Mouse (Mus musculus) megakaryocyte, adult 5-6 weeks (primary cell): ENCODE measurements around the gene Prss32. TPM values are rescaled to one million over a fixed set of nuclear protein-coding genes. Genes with fewer than 3 reads are reported as not detected.

Experiments used
- total RNA-seq, 2 experiments: library from RNA; stranded (forward) in 1 of 2; stranded (reverse) in 1 of 2; fragments of 153-499, 151-499 nt in 1 of 2; fragments of 221-1000, 200-1000 nt in 1 of 2; gene quantifications; 2 replicates each; pipeline versions ENCODE4 v1.2.3 to v1.2.4; 2015 to 2017

Gene Prss32
- total RNA-seq, 2 experiments from 2014 or later, result not detected

Other genes with a start within 250 kb of the Prss32 start
- gene Zfp13, start 244.4 kb upstream of the Prss32 start, total RNA-seq (2015), result not detected in 2 replicates
- gene Zfp13, start 244.4 kb upstream of the Prss32 start, total RNA-seq (2017), result 0.18 TPM in 1 of 2 replicates, not detected in the other
- gene Zscan10, start 243.0 kb upstream of the Prss32 start, total RNA-seq (2015), result not detected in 2 replicates
- not detected in 2 replicates for gene Zscan10, start 243.0 kb upstream of the Prss32 start, total RNA-seq (2017)
- 22.6 and 32.1 TPM in 2 replicates for gene Mmp25, start 198.6 kb upstream of the Prss32 start, total RNA-seq (2015)
- 14.0 and 19.5 TPM in 2 replicates for gene Mmp25, start 198.6 kb upstream of the Prss32 start, total RNA-seq (2017)
- not detected in 2 replicates for gene Bicdl2, start 183.3 kb upstream of the Prss32 start, total RNA-seq (2015)
- gene Bicdl2, start 183.3 kb upstream of the Prss32 start, total RNA-seq (2017), result 0.45 TPM in 1 of 2 replicates, not detected in the other
- gene Hcfc1r1, start 170.3 kb upstream of the Prss32 start, total RNA-seq (2015), result 67.4 and 97.1 TPM in 2 replicates
- gene Hcfc1r1, start 170.3 kb upstream of the Prss32 start, total RNA-seq (2017), result 38.1 and 52.4 TPM in 2 replicates
- gene Thoc6, start 170.0 kb upstream of the Prss32 start, total RNA-seq (2015), result 26.5 and 26.8 TPM in 2 replicates
- gene Thoc6, start 170.0 kb upstream of the Prss32 start, total RNA-seq (2017), result 38.5 and 45.2 TPM in 2 replicates
- gene Tnfrsf12a, start 166.4 kb upstream of the Prss32 start, total RNA-seq (2015), result 1.8 and 5.8 TPM in 2 replicates
- 5.9 and 7.7 TPM in 2 replicates for gene Tnfrsf12a, start 166.4 kb upstream of the Prss32 start, total RNA-seq (2017)
- gene Cldn6, start 164.6 kb upstream of the Prss32 start, total RNA-seq (2015), result not detected in 2 replicates
- gene Cldn6, start 164.6 kb upstream of the Prss32 start, total RNA-seq (2017), result not detected in 2 replicates
- gene Cldn9, start 159.8 kb upstream of the Prss32 start, total RNA-seq (2015), result not detected in 2 replicates
- not detected in 2 replicates for gene Cldn9, start 159.8 kb upstream of the Prss32 start, total RNA-seq (2017)
- not detected in 2 replicates for gene 1520401A03Rik, start 121.1 kb upstream of the Prss32 start, total RNA-seq (2015)
- gene 1520401A03Rik, start 121.1 kb upstream of the Prss32 start, total RNA-seq (2017), result not detected in 2 replicates
- gene Pkmyt1, start 117.5 kb upstream of the Prss32 start, total RNA-seq (2015), result 31.1 and 32.2 TPM in 2 replicates
- 15.9 and 16.6 TPM in 2 replicates for gene Pkmyt1, start 117.5 kb upstream of the Prss32 start, total RNA-seq (2017)
- gene Paqr4, start 103.0 kb upstream of the Prss32 start, total RNA-seq (2015), result 3.3 and 4.1 TPM in 2 replicates
- gene Paqr4, start 103.0 kb upstream of the Prss32 start, total RNA-seq (2017), result 7.6 and 10.1 TPM in 2 replicates
- not detected in 2 replicates for gene Kremen2, start 98.0 kb upstream of the Prss32 start, total RNA-seq (2015)
- not detected in 2 replicates for gene Kremen2, start 98.0 kb upstream of the Prss32 start, total RNA-seq (2017)
- gene Flywch1, start 72.3 kb upstream of the Prss32 start, total RNA-seq (2015), result 3.1 and 3.7 TPM in 2 replicates
- 7.7 and 12.0 TPM in 2 replicates for gene Flywch1, start 72.3 kb upstream of the Prss32 start, total RNA-seq (2017)
- 0.66 TPM in 1 of 2 replicates, not detected in the other for gene Flywch2, start 57.8 kb upstream of the Prss32 start, total RNA-seq (2015)
- 0.92 TPM in 1 of 2 replicates, not detected in the other for gene Flywch2, start 57.8 kb upstream of the Prss32 start, total RNA-seq (2017)
- 210 and 224 TPM in 2 replicates for gene Srrm2, start 53.3 kb upstream of the Prss32 start, total RNA-seq (2015)
- gene Srrm2, start 53.3 kb upstream of the Prss32 start, total RNA-seq (2017), result 81.2 and 117 TPM in 2 replicates
- gene Elob, start 14.7 kb upstream of the Prss32 start, total RNA-seq (2015), result 283 and 294 TPM in 2 replicates
- gene Elob, start 14.7 kb upstream of the Prss32 start, total RNA-seq (2017), result 113 and 140 TPM in 2 replicates
- not detected in 2 replicates for gene Prss33, start 7.8 kb upstream of the Prss32 start, total RNA-seq (2015)
- not detected in 2 replicates for gene Prss33, start 7.8 kb upstream of the Prss32 start, total RNA-seq (2017)
- not detected in 2 replicates for gene Prss41, start 317 bp downstream of the Prss32 start, total RNA-seq (2015)
- gene Prss41, start 317 bp downstream of the Prss32 start, total RNA-seq (2017), result not detected in 2 replicates
- not detected in 2 replicates for gene Prss21, start 24.2 kb downstream of the Prss32 start, total RNA-seq (2015)
- gene Prss21, start 24.2 kb downstream of the Prss32 start, total RNA-seq (2017), result not detected in 2 replicates
- gene Dcpp1, start 37.0 kb downstream of the Prss32 start, total RNA-seq (2015), result not detected in 2 replicates
- not detected in 2 replicates for gene Dcpp1, start 37.0 kb downstream of the Prss32 start, total RNA-seq (2017)
- not detected in 2 replicates for gene Dcpp2, start 37.0 kb downstream of the Prss32 start, total RNA-seq (2015)
- not detected in 2 replicates for gene Dcpp2, start 37.0 kb downstream of the Prss32 start, total RNA-seq (2017)
- gene Dcpp3, start 73.6 kb downstream of the Prss32 start, total RNA-seq (2015), result not detected in 2 replicates
- not detected in 2 replicates for gene Dcpp3, start 73.6 kb downstream of the Prss32 start, total RNA-seq (2017)
- gene Sbp, start 97.8 kb downstream of the Prss32 start, total RNA-seq (2015), result not detected in 2 replicates
- gene Sbp, start 97.8 kb downstream of the Prss32 start, total RNA-seq (2017), result not detected in 2 replicates
- not detected in 2 replicates for gene Sbpl, start 111.4 kb downstream of the Prss32 start, total RNA-seq (2015)
- gene Sbpl, start 111.4 kb downstream of the Prss32 start, total RNA-seq (2017), result not detected in 2 replicates
- 1.2 and 2.5 TPM in 2 replicates for gene Prss30, start 136.7 kb downstream of the Prss32 start, total RNA-seq (2015)
- 0.89 and 1.2 TPM in 2 replicates for gene Prss30, start 136.7 kb downstream of the Prss32 start, total RNA-seq (2017)
- not detected in 2 replicates for gene Prss22, start 154.2 kb downstream of the Prss32 start, total RNA-seq (2015)
- gene Prss22, start 154.2 kb downstream of the Prss32 start, total RNA-seq (2017), result not detected in 2 replicates
- not detected in 2 replicates for gene Prss27, start 194.3 kb downstream of the Prss32 start, total RNA-seq (2015)
- gene Prss27, start 194.3 kb downstream of the Prss32 start, total RNA-seq (2017), result not detected in 2 replicates
- gene Kctd5, start 229.6 kb downstream of the Prss32 start, total RNA-seq (2015), result 12.0 and 16.7 TPM in 2 replicates
- 17.3 and 17.7 TPM in 2 replicates for gene Kctd5, start 229.6 kb downstream of the Prss32 start, total RNA-seq (2017)